ENCODE assay signal across 8 mouse cellular contexts in the genomic region with DNA sequence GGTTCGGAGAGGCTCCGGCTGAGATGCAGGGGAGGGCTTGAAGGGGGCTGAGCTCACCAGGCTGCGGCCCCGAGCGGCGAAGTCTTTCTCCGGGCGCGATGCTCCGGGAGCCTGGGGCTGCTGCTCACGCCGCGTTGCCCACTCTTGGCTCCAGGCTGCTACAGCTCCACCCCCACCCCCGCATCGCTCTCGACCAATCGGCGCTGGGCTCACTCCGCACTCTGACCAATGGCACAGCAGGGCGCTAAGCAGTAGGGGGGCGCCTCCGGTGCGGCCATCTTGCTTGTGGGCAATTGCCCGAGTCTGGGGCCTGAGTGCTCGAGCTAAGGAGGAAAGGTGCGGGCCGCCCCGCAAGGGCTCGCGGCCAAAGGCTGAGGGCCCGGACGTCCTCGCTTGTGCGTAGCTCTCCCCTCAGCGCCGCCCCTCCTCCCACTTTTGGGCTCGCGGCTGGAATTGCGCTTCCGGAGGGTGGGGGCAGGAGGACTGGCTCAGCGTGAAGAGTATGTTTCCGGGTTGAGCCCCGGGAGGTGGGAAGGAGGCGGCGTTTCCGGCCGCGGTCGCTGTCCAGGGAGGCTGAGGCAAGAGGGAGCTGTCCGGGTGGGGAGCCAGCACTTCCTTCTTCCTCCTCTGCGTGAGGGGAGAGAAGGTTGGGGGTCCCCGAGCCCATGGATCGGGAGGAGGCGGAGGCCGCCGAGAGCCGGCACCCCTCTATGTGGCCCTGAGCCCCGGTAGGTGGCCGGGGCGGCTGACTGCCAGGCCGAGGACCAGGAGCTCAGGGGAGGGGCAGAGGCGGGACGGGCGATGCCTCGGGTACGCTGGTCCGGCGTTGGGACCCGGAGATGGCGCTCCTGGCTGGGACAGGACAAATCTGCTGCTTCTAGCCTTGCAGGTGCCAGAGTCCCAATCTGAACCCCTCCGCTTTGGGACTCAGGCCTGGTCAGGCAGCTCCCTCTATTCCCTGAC. TPM values are rescaled to one million over a fixed set of nuclear protein-coding genes. Genes with fewer than 3 reads are reported as not detected.
A peak's percentile ranks its signal among the peaks of the same experiment; 100 is the strongest.
DNase-seq lines count a peak whose midpoint lies in the region; ATAC-seq and TF ChIP-seq lines count a peak whose summit lies in the region.

A gene (minus strand): TSS at position 171 of the 963 bp plus-strand sequence.
A gene (plus strand): TSS at position 277 of the 963 bp plus-strand sequence.

- intact Hi-C loops in heart, postnatal 36 days (cut with DNase I): loop anchor here (2.0 to 5.0 kb wide), 2 partner anchors 77 to 274 kb away; a partner anchor contains a TSS

- peaks cover 0 to 7% of the 10 kb centered on the region in 2 experiments; a peak in 1 of 4 replicates for H3K4me1 ChIP-seq in ES-E14 (ENCODE audit: control insufficient read depth in 2 of 2, insufficient read depth in 2 of 2, low read length in 2 of 2, poor library complexity in 1 of 2)
- peaks cover 57% of the 10 kb centered on the region for H3K4me1 ChIP-seq in forebrain, embryonic 16.5 days (replicated peaks; ENCODE audit: control insufficient read depth, insufficient read depth, low read length)
- H3K4me1 ChIP-seq in lung, embryonic 15.5 days: peaks cover 51% of the 10 kb centered on the region

- WGBS in forebrain, embryonic 16.5 days: under 1% methylated on average over 66 of the region's 71 CpGs
- under 1% methylated on average over 68 of the region's 71 CpGs for whole genome bisulfite sequencing in lung, embryonic 15.5 days

- peak within 1 kb of the TSS; percentile 76 to 78 for H3K4me3 ChIP-seq in ES-E14 (ENCODE audit: insufficient read depth in 1 of 2, low read depth in 1 of 2, low read length in 2 of 2, poor library complexity in 1 of 2, severe bottlenecking in 1 of 2)
- H3K4me3 ChIP-seq in forebrain, embryonic 16.5 days (replicated peaks; ENCODE audit: low read length): peak within 1 kb of the TSS; percentile 80
- peak within 1 kb of the TSS; percentile 72 for H3K4me3 ChIP-seq in lung, embryonic 15.5 days

- peak within 1 kb of the TSS; percentile 78 for H3K4me2 ChIP-seq in forebrain, embryonic 16.5 days (ENCODE audit: low read length)
- peak within 1 kb of the TSS; percentile 96 for H3K4me2 ChIP-seq in lung, embryonic 15.5 days

- H3K36me3 ChIP-seq in ES-E14 (ENCODE audit: control insufficient read depth, insufficient read depth, low read length, poor library complexity, severe bottlenecking): peaks cover 12% of the 10 kb centered on the region
- H3K36me3 ChIP-seq in forebrain, embryonic 16.5 days (ENCODE audit: control insufficient read depth, insufficient read depth): no peaks in the 10 kb centered on the region
- peaks cover 5% of the 10 kb centered on the region for H3K36me3 ChIP-seq in lung, embryonic 15.5 days

- H3K27ac ChIP-seq in ES-E14 (ENCODE audit: insufficient read depth, low read depth, low read length, poor library complexity, severe bottlenecking): peak within 1 kb of the TSS; percentile 52
- H3K27ac ChIP-seq in forebrain, embryonic 16.5 days (ENCODE audit: low read length): peak within 1 kb of the TSS; percentile 95
- peak within 1 kb of the TSS; percentile 98 for H3K27ac ChIP-seq in lung, embryonic 15.5 days

- ATAC-seq in forebrain, embryonic 16.5 days: peak; percentile 97
- ATAC-seq in lung, embryonic 15.5 days (ENCODE audit: borderline replicate concordance, extremely low read depth, low FRiP score, low TSS enrichment): peak; percentile 100

- in situ Hi-C loops in ES-E14 (cut with MboI; ENCODE audit: low sequenced_read_pairs in 2 of 2, unreplicated experiment in 2 of 2): no loop called here

- no peaks in the 10 kb centered on the region for H3K9me3 ChIP-seq in ES-E14 (ENCODE audit: control insufficient read depth, insufficient read depth, low read depth, low read length)
- no peaks in the 10 kb centered on the region for H3K9me3 ChIP-seq in forebrain, embryonic 16.5 days (ENCODE audit: control insufficient read depth, low read length)
- H3K9me3 ChIP-seq in lung, embryonic 15.5 days: no peaks in the 10 kb centered on the region

- H3K9ac ChIP-seq in ES-E14 (ENCODE audit: insufficient read depth, low read depth, low read length, poor library complexity, severe bottlenecking): peak within 1 kb of the TSS; percentile 86
- H3K9ac ChIP-seq in forebrain, embryonic 16.5 days (replicated peaks; ENCODE audit: low read depth, low read length): peak within 1 kb of the TSS; percentile 90
- peak within 1 kb of the TSS; percentile 83 for H3K9ac ChIP-seq in lung, embryonic 15.5 days

- H3K27me3 ChIP-seq in forebrain, embryonic 16.5 days (replicated peaks; ENCODE audit: control insufficient read depth, insufficient read depth, low read length): no peaks in the 10 kb centered on the region
- no peaks in the 10 kb centered on the region for H3K27me3 ChIP-seq in lung, embryonic 15.5 days

- peak; percentile 92 for DNase-seq in ES-E14 (ENCODE audit: low read depth, low spot score)
- peak; percentile 98 for DNase-seq in cerebellum, adult 11-12 months
- peak; percentile 92 to 98 for DNase-seq in heart, postnatal 36 days
- peak; percentile 95 to 98 for DNase-seq in layer of hippocampus, adult 8-10 months (ENCODE audit: low spot score in 2 of 2)
- DNase-seq in ovary, adult 18-20 months (ENCODE audit: low spot score): peak; percentile 94
- DNase-seq in thymus, postnatal 0 days (ENCODE audit: low spot score): peak; percentile 96

TF ChIP-seq in ES-E14, 5 proteins besides CTCF, POLR2A, EP300 and RAD21:
- TF ChIP-seq HCFC1 (IDR thresholded peaks at IDR 0.05; ENCODE audit: borderline replicate concordance, insufficient read depth, low read length): peak; percentile 92
- TF ChIP-seq MAFK (IDR thresholded peaks at IDR 0.05; ENCODE audit: insufficient read depth, low read depth, low read length): no peak
- TF ChIP-seq ZC3H11A (IDR thresholded peaks at IDR 0.05; ENCODE audit: borderline replicate concordance, low read depth, low read length): no peak
- peak; percentile 77 for TF ChIP-seq CHD2 (IDR thresholded peaks at IDR 0.05; ENCODE audit: low read depth, low read length)

RNA-seq across cellular contexts. Expression of the first gene that starts in this region (rescaled TPM):
- 25.8 and 26.3 TPM in 2 replicates for total RNA-seq in ES-E14 (2012; rRNA removed)
- polyA plus RNA-seq in forebrain, embryonic 16.5 days (2015; fragmentation: Nextera tagmentation; extraction: Ambion mirVana): 120 and 129 TPM in 2 replicates
- 10 to 100 TPM; 13.0 to 16.0 TPM for total RNA-seq in heart, postnatal 36 days (2021)
- total RNA-seq in layer of hippocampus, adult 8-10 months (2022): 1,000 to 10,000 TPM; 1,589 to 1,685 (median 1,649) TPM
- 26.0 and 28.2 TPM in 2 replicates for polyA plus RNA-seq in lung, embryonic 15.5 days (2015; fragmentation: Nextera tagmentation; extraction: Ambion mirVana)
- polyA plus RNA-seq in thymus, postnatal 0 days (2015; fragmentation: Nextera tagmentation; extraction: Ambion mirVana): 18.4 and 20.6 TPM in 2 replicates

RNA-seq across cellular contexts. Expression of the second gene that starts in this region (rescaled TPM):
- 11.3 and 14.1 TPM in 2 replicates for total RNA-seq in ES-E14 (2012; rRNA removed)
- polyA plus RNA-seq in forebrain, embryonic 16.5 days (2015; fragmentation: Nextera tagmentation; extraction: Ambion mirVana): 32.8 and 35.0 TPM in 2 replicates
- 10 to 100 TPM; 29.4 to 33.5 TPM for total RNA-seq in heart, postnatal 36 days (2021)
- total RNA-seq in layer of hippocampus, adult 8-10 months (2022): 10 to 100 TPM; 63.5 to 77.5 (median 67.4) TPM
- polyA plus RNA-seq in lung, embryonic 15.5 days (2015; fragmentation: Nextera tagmentation; extraction: Ambion mirVana): 22.0 and 22.3 TPM in 2 replicates
- polyA plus RNA-seq in thymus, postnatal 0 days (2015; fragmentation: Nextera tagmentation; extraction: Ambion mirVana): 15.4 and 15.6 TPM in 2 replicates

Comparison
In these comparisons a context has a peak if more than half of its experiments do, and no peak if none do; other contexts are left out.
1. Peak in every context shown above with its lines: DNase-seq, ATAC-seq, H3K4me3 ChIP-seq and H3K27ac ChIP-seq.
2. RNA of the first gene that starts in this region (total RNA-seq): 1,589 to 1,685 TPM in layer of hippocampus, adult 8-10 months; 25.8 to 26.3 TPM in ES-E14 and 13.0 to 16.0 TPM in heart, postnatal 36 days; every median in the first group is over 10 times any median in the second.